Mouse (Mus musculus): ENCODE data around the gene Adgrb2. TPM values are rescaled to one million over a fixed set of nuclear protein-coding genes. Genes with fewer than 3 reads are reported as not detected.

The Adgrb2 gene
- total and polyA plus RNA-seq, 3 experiments: 0.04 to 0.15 TPM; not detected in 1

DNA sequence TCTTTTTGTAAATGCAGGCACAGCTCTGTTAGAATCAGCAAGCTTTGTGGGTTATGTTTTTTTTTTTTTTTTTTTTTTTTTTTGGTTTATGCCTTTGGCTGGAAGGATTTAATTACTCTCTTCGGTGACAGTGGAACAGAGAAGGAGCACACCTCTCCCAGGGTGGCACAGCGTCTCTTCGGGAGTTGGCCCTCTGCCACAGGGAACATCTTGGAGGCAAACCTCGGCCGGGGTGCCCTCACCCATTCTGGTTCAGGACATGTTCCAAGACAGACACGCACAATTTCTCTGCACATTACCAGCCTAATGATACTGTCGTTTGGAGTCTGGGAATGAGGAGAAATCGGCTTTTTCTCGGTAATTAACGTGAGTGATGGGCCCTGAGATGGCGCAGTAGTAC is 13.8 kb upstream of the Adgrb2 start:
- no peak for DNase-seq (ENCODE audit: low read depth, low spot score)
- Histone ChIP-seq H3K4me1 (ENCODE audit: control insufficient read depth in 1 of 2, insufficient read depth in 2 of 2, low read length in 2 of 2) (no peaks in the 10 kb centered on the region), H3K79me2 (ENCODE audit: control insufficient read depth, insufficient read depth, low read length, poor library complexity) (no peaks in the 10 kb centered on the region), H3K4me3 (ENCODE audit: control insufficient read depth in 1 of 2, insufficient read depth in 1 of 2, low read depth in 2 of 2, low read length in 2 of 2) (no peak overlapping the region), H3K27ac (ENCODE audit: control insufficient read depth, low read depth, low read length) (no peak overlapping the region), H3K36me3 (ENCODE audit: control insufficient read depth in 1 of 2, insufficient read depth in 2 of 2, low read length in 2 of 2) (no peaks in the 10 kb centered on the region), H3K9me3 (replicated peaks; ENCODE audit: insufficient read depth, low read length) (no peaks in the 10 kb centered on the region), H3K27me3 (ENCODE audit: control insufficient read depth in 1 of 2, insufficient read depth in 2 of 2, low read length in 2 of 2) (peaks cover 0 to 8% of the 10 kb centered on the region in 2 experiments), H3K9ac (ENCODE audit: control insufficient read depth, low read depth, low read length, poor library complexity, severe bottlenecking) (no peak overlapping the region)
- TF ChIP-seq GATA1 (IDR thresholded peaks at IDR 0.05; ENCODE audit: low read depth, low read length): no peak
- TF ChIP-seq ETS1 (IDR thresholded peaks at IDR 0.05; ENCODE audit: low read depth, low read length): no peak
- no peak for TF ChIP-seq MYC (IDR thresholded peaks at IDR 0.05; ENCODE audit: low read depth, low read length)
- TF ChIP-seq RCOR1 (IDR thresholded peaks at IDR 0.05; ENCODE audit: low read depth, low read length): no peak
- TF ChIP-seq NELFE (IDR thresholded peaks at IDR 0.05; ENCODE audit: low read depth, low read length): no peak
- TF ChIP-seq CTCF (IDR thresholded peaks at IDR 0.05 in 2 of 3, conservative IDR thresholded peaks at IDR 0.05 in 1 of 3; ENCODE audit: control insufficient read depth in 1 of 3, insufficient read depth in 1 of 3, low read depth in 2 of 3, low read length in 3 of 3, poor library complexity in 1 of 3, severe bottlenecking in 1 of 3): no peak
- no peak for TF ChIP-seq GABPA (IDR thresholded peaks at IDR 0.05; ENCODE audit: low read depth, low read length)
- TF ChIP-seq MAX (IDR thresholded peaks at IDR 0.05; ENCODE audit: low read length): no peak
- no peak for TF ChIP-seq CHD2 (IDR thresholded peaks at IDR 0.05; ENCODE audit: low read length)
- no peak for TF ChIP-seq SIN3A (IDR thresholded peaks at IDR 0.05; ENCODE audit: low read length)
- TF ChIP-seq RAD21 (IDR thresholded peaks at IDR 0.05; ENCODE audit: low read depth, low read length): no peak
- no peak for TF ChIP-seq E2F4 (IDR thresholded peaks at IDR 0.05; ENCODE audit: borderline replicate concordance, low read depth, low read length)
- TF ChIP-seq KAT2A (conservative IDR thresholded peaks at IDR 0.05; ENCODE audit: low read depth, low read length): no peak
- no peak for TF ChIP-seq ZNF384 (IDR thresholded peaks at IDR 0.05; ENCODE audit: low read depth, low read length)
- TF ChIP-seq MYB (IDR thresholded peaks at IDR 0.05; ENCODE audit: low read depth, low read length): no peak
- no peak for TF ChIP-seq USF2 (IDR thresholded peaks at IDR 0.05; ENCODE audit: borderline replicate concordance in 1 of 2, insufficient read depth in 1 of 2, low read depth in 1 of 2, low read length in 2 of 2)
- TF ChIP-seq USF1 (IDR thresholded peaks at IDR 0.05; ENCODE audit: low read depth, low read length): no peak
- no peak for TF ChIP-seq POLR2A (IDR thresholded peaks at IDR 0.05; ENCODE audit: control insufficient read depth in 1 of 2, insufficient read depth in 1 of 2, low read depth in 1 of 2, low read length in 2 of 2, poor library complexity in 1 of 2)
- no peak for TF ChIP-seq MEF2A (IDR thresholded peaks at IDR 0.05; ENCODE audit: extremely low read depth, insufficient replicate concordance, low read depth, low read length, poor library complexity, severe bottlenecking)
- no peak for TF ChIP-seq TAL1 (IDR thresholded peaks at IDR 0.05; ENCODE audit: low read length)

DNA sequence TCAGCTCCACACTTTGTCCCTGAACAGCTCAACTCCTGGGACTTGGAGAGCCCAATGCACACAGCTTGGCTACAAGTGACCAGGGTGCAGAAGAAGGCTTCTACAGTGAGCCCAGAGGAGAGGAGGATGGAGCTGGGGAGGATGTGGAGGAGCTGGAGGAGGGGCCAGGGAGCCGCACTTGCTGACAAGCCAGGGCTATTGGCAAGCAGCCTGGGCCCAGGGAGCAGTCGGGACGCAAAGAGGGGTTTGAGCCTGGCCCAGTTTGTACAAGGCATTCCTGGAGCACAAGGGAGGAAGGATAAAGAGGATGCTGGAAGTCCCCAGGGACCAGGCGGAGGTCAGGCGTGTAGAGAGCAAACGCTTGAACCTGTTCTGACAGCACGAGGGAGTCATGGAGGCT is 12.7 kb upstream of the Adgrb2 start:
- Histone ChIP-seq H3K27me3 (ENCODE audit: control insufficient read depth in 1 of 2, insufficient read depth in 2 of 2, low read length in 2 of 2) (peaks cover 0 to 9% of the 10 kb centered on the region in 2 experiments), H3K79me2 (ENCODE audit: control insufficient read depth, insufficient read depth, low read length, poor library complexity) (no peaks in the 10 kb centered on the region)
- no peak for DNase-seq (ENCODE audit: low read depth, low spot score)

More for the DNA sequence above, 12.7 kb upstream of the Adgrb2 start:
- Histone ChIP-seq H3K36me3 (ENCODE audit: control insufficient read depth in 1 of 2, insufficient read depth in 2 of 2, low read length in 2 of 2) (no peaks in the 10 kb centered on the region), H3K4me3 (ENCODE audit: control insufficient read depth in 1 of 2, insufficient read depth in 1 of 2, low read depth in 2 of 2, low read length in 2 of 2) (no peak overlapping the region), H3K4me1 (ENCODE audit: control insufficient read depth in 1 of 2, insufficient read depth in 2 of 2, low read length in 2 of 2) (no peaks in the 10 kb centered on the region), H3K9ac (ENCODE audit: control insufficient read depth, low read depth, low read length, poor library complexity, severe bottlenecking) (no peak overlapping the region), H3K27ac (ENCODE audit: control insufficient read depth, low read depth, low read length) (no peak overlapping the region), H3K9me3 (replicated peaks; ENCODE audit: insufficient read depth, low read length) (no peaks in the 10 kb centered on the region)
- TF ChIP-seq NELFE (IDR thresholded peaks at IDR 0.05; ENCODE audit: low read depth, low read length): no peak
- TF ChIP-seq NRF1 (IDR thresholded peaks at IDR 0.05; ENCODE audit: insufficient read depth, low read depth, low read length, poor library complexity, severe bottlenecking): no peak
- TF ChIP-seq RCOR1 (IDR thresholded peaks at IDR 0.05; ENCODE audit: low read depth, low read length): no peak
- TF ChIP-seq EP300 (IDR thresholded peaks at IDR 0.05; ENCODE audit: low read depth in 1 of 2, low read length in 2 of 2): no peak
- no peak for TF ChIP-seq POLR2AphosphoS5 (IDR thresholded peaks at IDR 0.05; ENCODE audit: borderline replicate concordance, low read depth, low read length)
- TF ChIP-seq CTCF (IDR thresholded peaks at IDR 0.05 in 2 of 3, conservative IDR thresholded peaks at IDR 0.05 in 1 of 3; ENCODE audit: control insufficient read depth in 1 of 3, insufficient read depth in 1 of 3, low read depth in 2 of 3, low read length in 3 of 3, poor library complexity in 1 of 3, severe bottlenecking in 1 of 3): no peak
- TF ChIP-seq ZMIZ1 (IDR thresholded peaks at IDR 0.05; ENCODE audit: low read depth, low read length): no peak
- no peak for TF ChIP-seq CHD1 (IDR thresholded peaks at IDR 0.05; ENCODE audit: low read depth, low read length)
- no peak for TF ChIP-seq MAZ (IDR thresholded peaks at IDR 0.05; ENCODE audit: low read depth, low read length)
- TF ChIP-seq E2F4 (IDR thresholded peaks at IDR 0.05; ENCODE audit: borderline replicate concordance, low read depth, low read length): no peak
- no peak for TF ChIP-seq MAFK (IDR thresholded peaks at IDR 0.05; ENCODE audit: borderline replicate concordance, low read depth, low read length)
- no peak for TF ChIP-seq MYC (IDR thresholded peaks at IDR 0.05; ENCODE audit: low read depth, low read length)
- no peak for TF ChIP-seq MYB (IDR thresholded peaks at IDR 0.05; ENCODE audit: low read depth, low read length)
- TF ChIP-seq ZKSCAN1 (IDR thresholded peaks at IDR 0.05; ENCODE audit: low read depth, low read length): no peak
- no peak for TF ChIP-seq POLR2A (IDR thresholded peaks at IDR 0.05; ENCODE audit: control insufficient read depth in 1 of 2, insufficient read depth in 1 of 2, low read depth in 1 of 2, low read length in 2 of 2, poor library complexity in 1 of 2)
- no peak for TF ChIP-seq USF1 (IDR thresholded peaks at IDR 0.05; ENCODE audit: low read depth, low read length)
- TF ChIP-seq JUND (IDR thresholded peaks at IDR 0.05; ENCODE audit: low read depth, low read length): no peak
- no peak for TF ChIP-seq SMC3 (IDR thresholded peaks at IDR 0.05; ENCODE audit: low read depth, low read length)
- no peak for TF ChIP-seq SIN3A (IDR thresholded peaks at IDR 0.05; ENCODE audit: low read length)

Data from MEL (cell line).